Mouse (Mus musculus) gastrocnemius, adult 18-20 months (tissue): ENCODE measurements around the gene Dus2. TPM values are rescaled to one million over a fixed set of nuclear protein-coding genes. Genes with fewer than 3 reads are reported as not detected.
"Not testable (repeated sequence)": the region's sequence is repeated elsewhere in the genome, so short reads cannot be mapped to it uniquely, and the experiment has no call there.

Experiments used
- DNase-seq: peaks from one replicate; pipeline ENCODE4 v3.0.0; 2021; ENCODE audit warnings: low spot score
- total RNA-seq, 2 experiments: library from RNA; stranded (reverse); gene quantifications; 2 replicates each; pipeline ENCODE4 v1.2.3; 2021

Dus2 gene
- total RNA-seq, 2 experiments from 2014 or later: 9.6 to 10.4 TPM

DNA sequence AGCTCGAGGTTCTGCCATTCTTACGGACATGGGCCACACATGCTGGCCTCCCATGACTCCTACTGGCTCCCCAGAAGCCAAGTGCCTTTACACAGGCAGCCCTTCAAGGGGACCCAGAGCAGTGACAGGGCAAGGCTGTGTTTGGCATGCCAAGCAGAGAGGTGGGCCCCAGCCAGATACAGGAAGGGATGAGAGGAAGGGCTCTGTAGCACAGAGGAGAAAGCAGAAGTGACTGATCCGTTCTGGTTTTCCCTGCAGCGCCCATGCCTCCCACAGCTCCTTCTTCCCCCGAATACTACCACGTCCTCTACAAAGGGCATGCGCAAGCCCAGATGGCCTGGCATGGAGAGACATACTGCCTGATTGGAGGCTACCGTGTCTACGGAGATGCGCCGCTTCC, 7.7 kb upstream of the Dus2 start:
- not testable (repeated sequence) for DNase-seq

DNA sequence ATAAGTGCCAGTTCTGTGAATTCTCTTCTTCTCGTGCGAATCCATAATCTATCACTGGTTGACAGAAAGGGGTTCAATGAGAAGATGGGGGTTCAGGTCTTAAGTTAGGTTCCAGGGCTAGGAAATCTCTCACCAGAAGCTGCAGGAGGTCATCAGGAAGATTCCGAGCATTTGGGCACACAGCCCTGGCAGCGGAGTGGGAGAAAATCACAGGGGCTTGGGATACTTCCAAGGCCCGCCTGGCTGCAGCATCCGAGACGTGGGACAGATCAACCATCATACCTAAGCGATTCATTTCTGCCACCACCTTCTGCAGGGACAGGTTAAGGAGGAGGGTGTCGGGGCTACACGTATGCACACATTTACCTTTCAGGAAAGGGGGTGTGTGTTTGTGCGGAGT, 2.6 kb upstream of the Dus2 start:
- DNase-seq: no peak

DNA sequence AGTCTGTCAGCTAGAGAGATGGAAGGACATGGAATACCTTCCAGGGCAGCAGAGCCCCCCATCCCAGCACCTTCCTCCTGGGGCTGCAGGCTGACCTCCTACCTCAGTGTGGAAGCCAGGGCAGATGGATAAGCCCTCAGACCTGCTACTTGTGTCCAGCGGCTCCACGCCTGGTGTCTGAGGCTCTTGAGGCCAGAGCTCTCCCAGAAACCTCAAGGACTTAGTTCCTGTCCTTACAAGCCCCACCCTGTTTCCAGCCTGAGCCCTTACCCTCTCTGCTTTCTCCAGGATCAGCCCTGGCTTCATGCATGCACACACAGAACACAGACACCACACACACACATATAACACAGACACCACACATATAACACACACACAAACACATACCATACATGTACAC, 409 bp downstream of the Dus2 start:
- no peak for DNase-seq

DNA sequence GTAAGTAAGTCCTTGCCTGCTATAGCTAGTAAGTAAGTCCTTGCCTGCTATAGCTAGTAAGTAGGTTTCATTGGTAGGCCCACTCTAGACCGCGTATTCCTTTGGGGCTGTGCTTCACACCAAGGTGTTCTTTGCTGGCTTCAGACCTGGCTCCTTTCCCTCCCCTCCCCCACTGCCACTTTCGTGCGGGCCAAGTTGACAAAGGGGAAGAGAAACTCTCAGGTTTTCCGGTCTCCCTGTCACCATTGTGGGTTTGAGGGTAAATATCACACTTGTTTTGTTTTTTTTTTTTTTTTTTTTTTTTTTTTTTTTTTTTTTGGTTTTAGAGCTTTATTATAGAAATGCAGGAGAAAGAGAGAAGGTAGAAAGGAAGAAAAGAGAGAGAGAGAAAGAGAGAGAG, 1.4 kb downstream of the Dus2 start:
- no peak for DNase-seq

DNA sequence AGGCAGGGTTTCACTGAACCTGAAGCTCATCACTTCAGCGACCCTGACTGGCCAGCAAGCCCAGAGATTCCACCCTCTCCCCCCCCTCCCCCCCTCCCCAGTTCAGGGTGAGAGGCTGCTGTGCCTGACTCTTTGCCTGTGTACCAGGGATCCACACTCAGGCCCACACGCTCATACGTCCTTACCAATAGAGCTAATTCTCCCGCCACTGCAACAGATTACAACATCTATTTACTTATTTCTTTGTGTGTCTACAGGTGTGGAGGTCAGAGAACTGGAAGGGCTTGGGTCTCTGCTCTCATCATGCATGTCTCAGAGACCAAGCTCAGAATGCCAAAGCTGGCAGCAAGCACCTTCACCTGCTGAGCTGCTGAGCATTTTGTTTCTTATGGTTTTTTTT, 2.1 kb downstream of the Dus2 start:
- no peak for DNase-seq

DNA sequence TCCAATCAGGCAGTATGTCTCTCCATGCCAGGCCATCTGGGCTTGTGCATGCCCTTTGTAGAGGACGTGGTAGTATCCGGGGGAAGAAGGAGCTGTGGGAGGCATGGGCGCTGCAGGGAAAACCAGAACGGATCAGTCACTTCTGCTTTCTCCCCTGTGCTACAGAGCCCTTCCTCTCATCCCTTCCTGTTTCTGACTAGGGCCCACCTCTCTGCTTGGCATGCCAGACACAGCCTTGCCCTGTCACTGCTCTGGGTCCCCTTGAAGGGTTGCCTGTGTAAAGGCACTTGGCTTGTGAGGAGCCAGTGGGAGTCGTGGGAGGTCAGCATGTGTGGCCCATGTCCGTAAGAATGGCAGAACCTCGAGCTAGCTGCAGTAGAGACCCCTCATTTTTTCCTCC, 5.2 kb downstream of the Dus2 start:
- peak; percentile 11 for DNase-seq

DNA sequence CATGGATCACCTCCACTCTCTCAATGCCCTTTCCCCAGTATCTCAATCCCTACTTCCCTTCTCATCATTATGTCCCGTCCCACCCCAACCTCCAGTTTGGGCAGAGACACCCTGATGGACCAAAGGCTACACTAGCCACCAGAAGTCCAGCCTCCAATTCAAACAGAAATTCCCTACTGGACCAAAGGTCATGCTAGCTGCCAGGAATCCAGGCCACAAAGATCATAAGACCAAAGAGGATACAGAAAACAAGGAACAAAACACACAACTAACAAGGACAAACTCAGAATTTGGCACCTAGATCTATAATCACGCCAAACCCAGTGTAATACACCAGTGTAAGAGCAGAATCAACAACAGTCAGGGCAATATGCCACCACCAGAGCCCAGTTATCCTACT, 7.8 kb downstream of the Dus2 start:
- DNase-seq: no peak

DNA sequence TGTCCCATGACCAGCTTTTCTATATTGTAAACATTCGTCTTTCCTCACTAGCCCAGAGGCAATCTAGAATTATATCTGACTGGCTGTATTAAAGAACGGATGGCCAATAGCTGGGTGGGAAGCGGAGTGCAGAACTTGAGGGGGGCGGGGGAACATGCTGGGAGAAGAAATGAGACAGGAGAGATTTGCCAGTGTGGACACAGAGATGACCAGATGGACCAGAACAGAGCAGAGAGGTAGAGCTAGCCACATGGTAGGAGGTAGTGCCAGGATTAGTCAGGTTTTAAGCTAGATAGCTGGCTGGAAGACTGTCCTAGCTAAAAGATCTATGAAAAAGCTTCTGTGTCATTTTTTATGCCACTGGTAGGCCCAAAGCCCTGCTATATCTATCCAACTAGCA, 10.8 kb downstream of the Dus2 start:
- DNase-seq: no peak

DNA sequence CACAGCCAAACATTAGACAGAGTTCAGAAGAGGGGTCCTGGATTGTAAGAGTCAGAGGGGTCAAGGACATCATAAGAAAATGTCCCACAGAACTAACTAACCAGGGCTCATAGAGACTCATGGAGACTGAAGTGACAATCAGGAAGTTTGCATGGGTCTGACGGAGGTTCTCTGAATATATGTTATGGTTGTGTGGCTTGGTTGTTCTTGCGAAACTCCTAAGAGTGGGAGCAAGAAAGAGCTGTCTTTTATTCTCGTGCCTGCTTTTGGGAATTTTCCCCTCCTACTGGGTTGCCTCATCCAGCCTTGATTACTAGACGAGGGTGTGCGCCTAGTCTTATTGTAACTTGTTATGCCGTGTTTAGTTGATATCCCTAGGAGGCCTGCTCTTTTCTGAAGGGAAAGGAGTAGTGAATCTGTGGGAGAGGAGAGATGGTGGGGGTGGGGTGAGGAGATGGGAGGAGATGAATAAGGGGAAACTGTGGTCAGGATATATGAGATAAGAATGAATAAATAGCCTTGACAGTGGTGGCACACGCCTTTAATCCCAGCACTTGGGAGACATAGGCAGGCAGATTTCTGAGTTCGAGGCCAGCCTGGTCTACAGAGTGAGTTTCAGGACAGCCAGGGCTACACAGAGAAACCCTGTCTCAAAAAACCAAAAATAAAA, 13.5 kb downstream of the Dus2 start:
- DNase-seq: no peak

DNA sequence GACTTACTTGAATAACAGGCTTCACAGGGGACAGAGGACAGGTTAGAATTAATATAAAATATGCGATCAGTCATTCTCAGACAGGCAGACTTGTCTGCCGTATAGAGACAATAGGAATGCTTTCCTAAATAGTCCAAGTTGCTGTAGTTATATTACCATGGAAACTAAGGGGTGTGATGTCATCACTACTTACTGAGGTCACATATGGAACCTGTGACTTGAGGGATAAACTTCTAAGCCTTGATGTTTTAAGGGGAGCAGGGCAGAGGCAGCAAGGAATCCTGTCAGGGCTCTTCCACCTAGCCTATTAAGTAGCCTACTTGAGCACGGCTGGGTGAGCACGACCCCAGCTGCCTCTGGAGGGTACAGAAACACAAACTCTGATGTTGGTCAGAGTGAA, 14.7 kb downstream of the Dus2 start, which contains the start of gene Dpep2nb:
Gene Dpep2nb (minus strand): TSS at position 101 of the 400 bp plus-strand sequence.
- no peak for DNase-seq

DNA sequence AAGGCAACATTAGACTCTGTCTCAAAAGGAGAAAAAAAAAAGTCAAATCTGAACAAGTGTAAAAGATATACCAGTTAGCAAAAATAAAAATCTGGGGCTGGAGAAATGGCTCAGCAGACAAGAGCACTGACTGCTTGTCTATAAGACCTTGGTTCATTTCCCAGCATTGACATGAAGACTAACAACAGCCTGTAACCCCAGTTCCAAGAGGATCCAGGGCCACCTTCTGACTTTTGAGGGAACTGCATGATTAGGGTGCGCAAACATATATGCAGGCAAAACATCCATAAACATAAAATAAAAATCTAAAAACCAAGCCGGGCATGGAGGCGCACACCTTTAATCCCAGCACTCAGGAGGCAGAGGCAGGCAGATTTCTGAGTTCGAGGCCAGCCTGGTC, 15.3 kb downstream of the Dus2 start:
- no peak for DNase-seq

DNA sequence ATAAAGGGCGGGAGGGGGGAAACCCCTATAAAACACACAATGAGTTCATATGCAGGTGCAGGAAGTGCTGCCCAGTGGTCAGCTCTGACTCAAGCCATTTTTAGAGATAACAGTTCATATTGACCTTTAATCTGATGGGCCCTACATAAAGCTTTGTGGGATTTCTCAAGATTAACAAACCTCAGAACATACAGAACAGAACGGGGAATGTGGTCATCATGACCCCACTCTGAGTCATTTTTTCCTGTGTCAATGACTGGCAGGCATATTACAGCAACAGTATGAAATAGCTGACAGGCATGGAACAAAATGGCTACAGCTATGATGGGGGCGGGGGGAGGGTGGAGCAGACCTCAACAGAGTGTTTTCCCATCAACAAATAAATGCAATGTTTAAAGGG, 16.0 kb downstream of the Dus2 start:
- DNase-seq: no peak

DNA sequence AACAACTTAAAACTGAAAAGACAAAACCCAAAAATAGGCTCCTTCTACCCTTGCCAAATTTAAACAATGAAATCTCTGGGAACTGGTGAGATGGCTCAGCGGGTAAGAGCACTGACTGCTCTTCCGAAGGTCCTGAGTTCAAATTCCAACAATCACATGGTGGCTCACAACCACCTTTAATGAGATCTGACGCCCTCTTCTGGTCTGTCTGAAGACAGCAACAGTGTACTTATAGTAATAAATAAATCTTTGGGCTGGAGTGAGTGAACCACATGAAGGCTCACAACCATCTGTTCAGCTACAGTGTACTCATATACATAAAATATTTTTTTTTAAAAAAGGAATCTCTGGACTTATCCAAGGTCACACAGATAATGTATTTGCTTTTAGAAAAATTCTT, 16.8 kb downstream of the Dus2 start:
- DNase-seq: not testable (repeated sequence)

DNA sequence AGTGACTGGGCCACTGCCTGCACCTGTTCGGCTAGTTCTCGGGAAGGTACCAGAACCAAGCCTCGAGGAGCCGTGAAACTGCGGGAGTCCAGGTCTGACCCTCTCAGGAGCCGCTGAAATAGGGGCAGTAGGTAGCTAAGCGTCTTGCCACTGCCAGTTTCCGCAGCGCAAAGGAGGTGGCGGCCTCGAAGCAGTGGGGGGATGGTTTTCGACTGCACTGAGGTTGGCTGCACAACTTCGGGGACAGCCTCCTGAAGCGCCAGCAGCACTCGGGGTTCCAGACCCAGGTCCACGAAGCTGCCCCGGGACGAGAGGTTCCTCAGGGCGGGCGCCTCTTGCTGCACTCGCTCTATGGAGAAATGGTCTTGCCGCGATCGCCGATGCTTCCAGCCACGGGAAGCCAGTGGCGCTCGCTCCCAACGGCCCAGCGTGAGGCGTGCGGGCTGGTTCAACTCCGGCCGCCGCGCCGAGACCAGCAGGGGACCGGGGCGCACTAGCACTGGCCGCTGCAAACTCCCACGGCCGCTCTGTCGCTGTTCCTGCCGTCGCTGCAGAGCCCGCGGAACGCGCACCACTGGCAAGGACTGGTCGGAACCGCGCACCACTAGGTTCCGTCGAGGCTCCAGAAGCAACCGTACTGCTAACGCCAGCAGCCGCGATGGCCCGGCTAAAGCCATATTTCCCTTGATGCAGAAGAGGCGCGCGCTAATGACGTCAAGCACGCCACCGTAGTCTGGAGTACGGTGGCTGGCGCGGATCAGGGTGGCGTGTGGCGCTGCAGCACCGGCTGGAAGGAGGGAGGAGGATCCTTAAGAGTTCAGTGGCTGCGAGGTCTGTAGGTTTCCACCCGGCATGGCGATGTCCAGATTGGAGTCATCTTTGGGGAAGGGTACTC, 19.9 kb downstream of the Dus2 start:
- DNase-seq: peak; percentile 89

DNA sequence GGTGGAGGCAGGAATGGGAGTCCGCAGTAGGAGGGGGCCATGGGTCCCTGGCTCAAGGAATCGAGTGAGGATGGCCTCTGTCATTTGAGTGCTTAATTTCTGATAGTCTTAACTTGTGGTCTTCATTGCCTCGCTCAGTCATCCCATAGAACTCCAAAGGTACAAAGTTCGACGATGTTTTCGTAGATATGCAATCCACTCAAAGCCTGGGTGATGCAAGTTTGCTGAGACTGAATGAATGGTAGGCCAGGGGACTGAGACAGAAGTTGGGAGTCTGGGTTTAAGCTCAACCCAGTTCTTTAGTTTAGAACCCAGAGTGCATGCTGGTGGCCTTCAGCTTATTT, 20.5 kb downstream of the Dus2 start, which contains the start of gene Ddx28:
Gene Ddx28 (minus strand): TSS at position 240 of the 344 bp plus-strand sequence.
- DNase-seq: no peak

DNA sequence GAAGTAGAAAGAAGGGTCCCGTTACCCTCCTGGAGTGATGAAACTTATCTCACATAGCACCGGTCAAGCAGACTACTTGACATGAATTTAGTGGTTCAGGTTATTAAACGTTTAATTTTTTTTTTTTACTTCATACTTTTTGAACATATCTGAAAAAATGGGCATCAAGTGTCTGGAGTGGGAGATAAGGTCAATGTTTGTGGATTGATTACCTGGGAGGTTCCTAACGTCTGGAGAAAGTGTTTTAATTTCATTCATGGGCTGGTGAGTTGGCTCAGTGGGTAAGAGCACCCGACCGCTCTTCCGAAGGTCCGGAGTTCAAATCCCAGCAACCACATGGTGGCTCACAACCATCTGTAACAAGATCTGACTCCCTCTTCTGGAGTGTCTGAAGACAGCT, 21.1 kb downstream of the Dus2 start:
- not testable (repeated sequence) for DNase-seq

DNA sequence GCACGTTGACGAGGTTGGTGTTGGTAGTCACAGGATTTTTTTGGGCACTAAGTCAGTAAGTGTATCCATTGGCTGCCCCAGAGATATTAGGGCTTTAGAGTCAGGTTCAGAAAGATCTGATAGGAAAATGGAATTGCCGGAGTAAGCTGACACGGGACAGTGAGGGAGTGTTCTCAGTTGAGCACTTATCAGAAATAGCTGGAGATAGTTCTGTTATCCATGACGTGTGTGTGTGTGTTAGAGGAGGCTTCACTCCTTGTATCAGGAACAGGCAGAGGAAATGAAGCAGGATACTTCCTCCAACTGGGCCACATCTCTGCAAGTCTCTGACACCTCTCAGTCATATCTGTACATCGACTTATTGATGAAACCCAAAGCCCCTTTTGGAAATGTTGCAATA, 25.1 kb downstream of the Dus2 start:
- no peak for DNase-seq

DNA sequence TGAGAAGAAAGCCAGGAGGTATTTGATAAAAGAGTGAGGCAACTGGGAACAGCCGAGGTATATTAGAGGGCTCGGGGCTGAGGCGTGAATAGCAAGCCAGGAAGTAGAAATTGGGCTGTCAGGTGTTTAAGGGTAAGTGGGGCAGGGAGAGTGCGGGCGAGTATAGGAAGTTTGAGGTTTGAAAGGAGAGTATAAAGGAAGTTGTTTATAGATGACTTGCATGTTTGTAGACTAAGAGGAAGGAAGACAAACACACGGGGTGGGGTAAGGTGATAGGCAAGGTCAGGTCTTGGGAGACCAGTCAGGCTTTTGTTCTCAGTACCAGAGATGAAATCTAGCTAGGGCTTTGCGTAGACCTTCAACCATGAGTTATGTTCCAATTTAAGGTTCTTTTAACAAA, 26.0 kb downstream of the Dus2 start:
- no peak for DNase-seq

DNA sequence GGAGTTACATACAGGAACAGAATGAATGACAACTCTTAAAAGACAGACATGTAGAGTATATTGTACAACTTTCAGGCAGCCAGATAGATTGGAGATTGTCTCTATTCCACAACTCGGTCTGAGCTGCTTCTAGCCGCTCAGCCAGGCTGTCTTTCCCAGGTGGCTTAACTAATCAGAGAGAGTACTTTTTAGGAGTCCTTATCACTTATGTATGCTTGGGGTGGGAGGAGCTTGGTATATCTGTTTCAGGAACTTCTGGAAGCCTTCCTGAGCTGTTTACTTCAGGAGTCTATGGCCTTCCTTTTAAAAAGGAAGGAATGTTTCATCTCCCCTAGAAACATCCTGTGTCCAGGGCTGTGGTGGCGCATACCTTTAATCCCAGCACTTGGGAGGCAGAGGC, 26.9 kb downstream of the Dus2 start:
- no peak for DNase-seq

DNA sequence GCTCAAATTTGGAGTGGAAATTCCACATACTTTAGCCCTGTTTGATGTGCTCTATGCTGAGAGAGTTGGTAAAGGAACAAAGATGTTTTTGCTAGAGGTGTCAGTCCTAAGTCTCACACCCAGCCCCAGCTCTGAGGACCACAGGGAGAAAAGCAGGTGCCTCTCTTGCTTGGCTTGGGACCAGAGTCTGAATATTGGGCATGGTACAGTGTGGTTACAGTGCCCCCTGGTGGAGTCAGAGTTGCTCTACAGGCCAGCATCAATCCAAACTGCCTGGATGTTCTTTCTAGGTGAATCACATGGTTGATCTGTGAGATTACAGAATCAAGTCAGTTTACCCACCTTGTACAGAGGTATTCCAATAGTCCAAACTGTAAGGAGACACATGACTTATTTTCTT, 31.3 kb downstream of the Dus2 start:
- DNase-seq: peak; percentile 80

DNA sequence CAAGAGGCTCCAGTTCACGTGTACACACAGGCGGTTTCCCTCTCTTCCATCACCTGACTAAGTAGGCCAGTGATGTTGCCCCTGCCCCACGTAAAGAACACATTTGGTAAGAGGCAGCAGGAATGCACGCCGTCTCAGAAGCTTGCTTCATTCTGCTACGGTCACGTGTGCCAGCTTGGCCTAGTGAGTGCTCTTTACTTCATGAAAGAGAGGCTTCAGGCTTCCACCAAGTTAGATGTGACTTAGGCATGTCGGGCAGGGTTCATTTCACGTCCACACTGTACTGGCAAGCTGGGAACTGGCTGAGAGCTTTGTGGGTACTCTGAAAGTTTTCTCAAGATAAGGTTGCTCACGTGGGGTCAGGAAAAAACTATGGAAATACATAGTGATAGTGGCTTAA, 47.6 kb downstream of the Dus2 start:
- DNase-seq: no peak

DNA sequence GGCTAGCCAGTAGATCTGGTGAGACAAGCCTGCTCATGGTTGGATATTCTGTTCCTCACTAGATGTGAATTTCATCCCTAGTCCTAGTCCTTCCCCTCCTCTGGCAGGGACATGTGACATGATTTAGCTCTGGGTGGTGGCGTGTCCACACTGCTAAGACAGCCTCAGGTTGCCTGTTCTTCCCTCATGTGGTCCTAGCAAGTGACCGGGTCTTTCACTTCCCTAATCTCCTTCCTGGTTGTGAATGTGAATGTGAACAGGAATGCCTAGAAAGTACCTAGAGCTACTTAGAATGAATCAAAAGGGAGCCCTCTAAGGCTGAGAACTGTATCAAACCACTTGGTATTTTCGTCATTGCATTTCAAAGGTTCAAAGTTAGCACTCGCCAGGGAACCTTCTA, 48.5 kb downstream of the Dus2 start:
- DNase-seq: no peak

DNA sequence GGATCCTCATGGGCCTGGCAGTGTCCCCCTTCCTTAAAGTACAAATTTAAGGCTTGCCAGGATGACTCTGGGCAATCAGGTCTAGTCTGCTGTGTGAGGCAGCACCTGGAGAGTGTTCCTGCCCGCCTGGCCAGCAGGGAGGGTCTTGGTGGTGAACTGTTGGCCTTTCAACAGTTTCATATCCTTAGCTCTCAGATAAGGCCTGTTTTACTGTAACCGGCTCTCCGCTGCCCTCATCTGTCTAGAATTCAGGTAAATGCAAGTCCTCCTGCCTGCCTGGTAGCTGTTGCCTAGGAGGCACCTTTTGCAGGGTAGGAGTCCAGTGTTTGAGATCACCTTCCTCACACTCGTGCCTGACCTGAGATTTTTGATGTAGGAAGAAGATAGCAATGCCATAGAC, 49.1 kb downstream of the Dus2 start:
- DNase-seq: no peak
